Mouse (Mus musculus) MN1 (cell line): ENCODE results near the gene Slc6a12.

ENCODE experiments used
- DNase-seq: peaks from one replicate; pipeline ENCODE4 v3.0.0-alpha.2; 2016; ENCODE audit warnings: low spot score

The Slc6a12 gene

DNA sequence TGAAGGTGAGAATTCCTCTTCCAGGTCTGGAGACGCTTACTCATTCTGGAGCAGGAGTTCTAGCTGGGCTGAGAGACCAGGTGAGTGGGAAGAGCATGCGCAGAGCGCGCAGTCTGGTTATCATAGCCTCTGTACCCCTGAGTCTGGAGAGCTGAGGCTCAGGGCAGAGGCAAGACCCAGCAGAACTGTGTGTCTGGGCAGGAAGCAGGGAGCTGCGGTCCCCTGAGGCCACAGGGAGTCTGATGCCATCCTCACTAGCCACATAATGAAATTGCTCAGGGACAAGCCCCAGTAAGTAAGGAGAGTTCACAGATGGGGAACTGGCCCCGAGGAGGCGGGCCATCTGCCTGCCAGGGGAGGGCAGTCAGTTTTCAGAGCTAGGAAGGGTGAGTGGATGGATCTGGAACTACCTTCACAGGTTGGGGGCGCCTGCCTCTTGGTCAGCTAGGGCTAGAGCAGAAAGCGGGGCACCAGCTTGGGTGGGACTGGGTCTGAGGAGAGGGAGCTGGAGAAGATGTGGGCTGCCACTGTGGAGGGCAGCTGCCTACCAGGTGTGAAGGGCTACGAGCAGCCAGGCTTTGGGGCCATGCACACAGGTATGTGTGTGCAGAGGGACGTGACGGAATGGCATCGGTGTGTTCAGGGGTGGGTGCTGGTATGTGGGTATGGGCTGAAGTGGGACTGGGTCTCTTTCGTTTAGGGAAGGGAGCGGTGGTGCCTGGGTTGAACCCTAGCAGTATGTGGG, at the start of gene Slc6a12:
Gene Slc6a12 (plus strand): TSS at position 51 of the 745 bp plus-strand sequence.
- peak; percentile 20 for DNase-seq

DNA sequence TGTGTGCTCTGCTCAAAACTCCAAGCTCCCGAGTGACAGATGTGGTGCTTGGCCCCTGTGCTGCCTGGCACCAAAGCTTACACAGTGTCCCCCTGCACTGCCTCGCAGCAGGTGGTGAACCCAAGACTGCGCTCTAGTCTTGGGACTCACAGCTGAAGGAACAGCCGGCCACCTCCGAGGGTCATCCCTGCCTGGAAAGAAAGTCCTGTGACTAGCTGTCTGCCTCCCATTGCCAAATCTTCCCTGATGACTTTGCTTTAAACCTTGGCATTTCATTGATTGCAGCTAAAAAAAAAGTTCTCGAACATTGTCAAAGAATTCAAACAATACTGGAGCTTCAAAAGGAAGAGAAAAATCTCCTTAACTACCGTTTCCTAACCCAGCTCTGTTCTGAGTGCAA, 43.6 kb upstream of the Slc6a12 start:
- no peak for DNase-seq

DNA sequence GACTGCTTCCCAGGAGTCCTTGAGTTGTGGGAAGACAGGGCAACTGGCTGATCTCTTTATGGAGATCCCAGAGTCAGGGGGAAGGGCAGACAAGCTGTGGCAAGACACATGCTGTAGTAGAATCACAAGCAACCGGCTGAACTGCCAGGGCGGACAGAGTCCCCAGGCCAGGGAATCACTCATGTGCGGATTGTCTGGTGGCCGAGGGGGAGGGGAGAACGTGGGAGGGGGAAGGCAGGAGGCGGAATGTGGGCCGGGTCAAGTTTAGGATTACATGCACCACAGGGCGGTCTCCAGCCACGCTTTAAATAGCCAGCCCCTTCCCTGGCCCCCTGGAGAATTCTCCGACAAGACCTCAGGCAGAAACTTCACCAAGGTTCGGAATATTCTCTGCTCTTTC, 42.9 kb upstream of the Slc6a12 start, which contains the start of gene Slc6a13:
Gene Slc6a13 (plus strand): TSS at position 274 of the 400 bp plus-strand sequence.
- no peak for DNase-seq

DNA sequence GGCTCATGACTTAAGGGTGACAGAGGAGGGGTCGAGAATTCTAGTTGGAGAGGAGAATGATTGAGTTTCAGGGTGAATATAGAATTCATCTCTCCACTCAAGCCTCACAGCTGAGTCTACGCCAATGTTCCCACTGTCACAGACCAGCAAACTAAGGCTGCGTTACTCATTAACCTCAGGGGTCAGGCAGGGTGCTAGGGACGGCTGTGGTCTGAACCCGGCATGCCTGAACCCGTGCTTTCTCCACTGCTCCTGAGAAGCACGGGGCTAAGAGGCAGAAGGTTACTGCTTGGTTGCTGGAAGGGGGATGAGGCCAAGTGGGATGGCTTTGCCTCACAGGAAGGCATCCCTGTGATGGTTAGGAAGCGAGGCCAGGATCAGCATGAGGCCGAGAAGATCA, 42.4 kb upstream of the Slc6a12 start:
- DNase-seq, result no peak

DNA sequence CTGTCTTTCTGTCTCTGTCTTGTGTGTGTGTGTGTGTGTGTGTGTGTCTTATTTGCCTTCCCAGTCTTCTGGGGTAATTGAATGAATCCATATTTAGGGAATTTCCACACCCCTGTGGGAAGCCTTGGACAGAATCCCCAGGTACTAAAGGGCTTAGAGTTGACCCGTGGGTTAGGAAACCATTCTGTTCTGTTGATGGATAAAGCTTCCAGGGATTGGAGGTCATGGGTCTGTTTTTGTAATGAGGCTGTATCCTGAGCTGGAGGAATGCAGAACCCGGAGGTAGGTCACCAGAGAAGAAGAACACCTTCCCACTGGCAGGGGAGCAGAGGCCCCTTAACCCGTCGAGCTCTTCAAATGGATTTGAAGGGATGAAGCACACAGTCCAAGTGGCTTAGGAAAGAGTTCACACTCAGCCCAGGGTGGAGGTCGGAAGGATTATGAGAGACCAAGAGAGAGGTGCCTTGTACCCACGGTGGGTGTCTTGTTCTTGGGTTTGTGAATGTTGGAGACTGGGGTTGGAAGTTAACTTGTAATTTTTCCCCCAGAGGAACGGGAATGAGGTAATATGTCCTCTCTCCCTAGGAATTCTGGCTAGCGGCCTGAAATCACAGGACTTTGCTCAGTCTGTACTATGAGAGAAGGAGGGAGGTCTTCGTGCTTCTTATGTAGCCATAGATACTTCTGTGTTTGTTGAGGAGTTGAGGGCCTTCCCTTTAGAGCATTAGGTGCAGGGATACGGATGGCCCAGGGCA, 39.2 kb upstream of the Slc6a12 start:
- DNase-seq, result no peak

DNA sequence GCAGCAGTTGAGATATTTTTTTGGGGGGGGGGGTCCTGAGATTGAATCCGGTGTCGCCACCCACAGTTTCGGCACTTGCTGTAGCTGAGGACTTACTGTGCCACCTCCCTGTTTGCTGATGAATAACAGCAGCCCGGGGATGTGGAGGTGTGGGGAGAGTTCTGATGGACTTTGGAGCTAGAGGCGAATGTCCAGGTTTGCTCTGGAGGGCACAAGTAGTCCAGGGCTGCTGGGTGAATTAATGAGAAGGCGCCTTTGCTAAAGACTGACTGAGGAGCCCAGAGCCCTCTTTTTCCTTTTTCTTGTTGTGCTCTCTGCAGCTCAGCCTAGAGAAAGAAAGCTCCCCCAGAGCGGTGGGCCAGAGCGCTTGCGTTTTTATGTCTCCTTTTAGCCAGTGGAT, 38.2 kb upstream of the Slc6a12 start:
- DNase-seq, result no peak

DNA sequence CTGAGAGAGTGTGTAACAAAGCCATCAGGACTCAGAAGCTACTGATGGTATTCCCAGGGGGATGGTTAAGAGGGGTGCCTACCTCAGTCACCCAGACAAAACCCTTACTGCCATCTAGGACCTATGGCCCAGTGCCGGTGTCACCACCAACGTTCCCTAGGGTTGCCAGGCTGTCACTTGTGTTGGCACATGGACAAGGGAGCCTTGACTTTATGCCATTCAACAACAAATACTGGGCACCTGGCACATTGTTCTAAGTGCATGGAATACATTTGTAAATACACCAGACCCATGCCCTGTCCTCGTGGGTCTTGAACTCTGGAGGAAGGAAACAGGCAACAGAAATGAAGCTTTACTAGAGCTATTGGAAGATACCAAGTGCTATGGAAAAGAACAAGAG, 37.3 kb upstream of the Slc6a12 start:
- DNase-seq, result no peak

DNA sequence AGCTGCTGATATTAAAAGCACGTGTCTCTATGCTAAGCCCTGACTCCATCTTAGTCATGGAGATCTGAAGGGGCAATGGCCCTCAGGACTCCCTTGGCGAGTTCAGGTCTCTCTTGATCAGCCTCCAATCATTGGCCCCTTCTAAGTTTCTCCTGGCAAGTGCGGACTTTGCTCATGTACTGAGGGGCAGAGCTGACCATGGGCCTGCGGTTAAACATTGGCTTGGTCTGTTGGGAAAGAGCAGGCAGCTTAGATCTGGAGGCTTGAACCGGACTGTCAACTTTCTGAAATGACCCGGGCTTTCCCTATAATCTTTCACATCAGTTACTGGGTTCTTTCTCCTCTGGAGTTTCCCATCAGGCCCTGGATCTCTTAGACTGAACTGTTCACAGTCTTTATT, 31.9 kb upstream of the Slc6a12 start:
- DNase-seq, result no peak

DNA sequence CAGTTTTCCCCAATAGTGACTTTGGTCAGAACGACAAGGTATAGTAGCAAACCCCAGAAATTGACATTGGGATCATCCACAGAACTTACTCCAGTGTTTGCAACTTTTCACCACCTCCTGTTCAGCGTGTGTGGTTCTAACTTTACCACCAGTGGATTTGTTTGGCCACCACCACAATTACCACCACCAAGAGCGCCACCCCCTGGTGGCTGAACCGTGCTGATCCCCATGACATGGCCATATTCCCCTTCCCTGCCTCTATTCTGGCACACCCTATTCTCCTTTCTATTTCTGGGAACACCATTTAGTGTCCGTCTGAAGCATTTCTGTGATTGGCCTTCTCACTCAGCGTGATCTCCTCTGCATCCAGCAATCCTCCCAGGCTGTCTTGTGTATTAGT, 23.8 kb upstream of the Slc6a12 start:
- DNase-seq, result no peak

DNA sequence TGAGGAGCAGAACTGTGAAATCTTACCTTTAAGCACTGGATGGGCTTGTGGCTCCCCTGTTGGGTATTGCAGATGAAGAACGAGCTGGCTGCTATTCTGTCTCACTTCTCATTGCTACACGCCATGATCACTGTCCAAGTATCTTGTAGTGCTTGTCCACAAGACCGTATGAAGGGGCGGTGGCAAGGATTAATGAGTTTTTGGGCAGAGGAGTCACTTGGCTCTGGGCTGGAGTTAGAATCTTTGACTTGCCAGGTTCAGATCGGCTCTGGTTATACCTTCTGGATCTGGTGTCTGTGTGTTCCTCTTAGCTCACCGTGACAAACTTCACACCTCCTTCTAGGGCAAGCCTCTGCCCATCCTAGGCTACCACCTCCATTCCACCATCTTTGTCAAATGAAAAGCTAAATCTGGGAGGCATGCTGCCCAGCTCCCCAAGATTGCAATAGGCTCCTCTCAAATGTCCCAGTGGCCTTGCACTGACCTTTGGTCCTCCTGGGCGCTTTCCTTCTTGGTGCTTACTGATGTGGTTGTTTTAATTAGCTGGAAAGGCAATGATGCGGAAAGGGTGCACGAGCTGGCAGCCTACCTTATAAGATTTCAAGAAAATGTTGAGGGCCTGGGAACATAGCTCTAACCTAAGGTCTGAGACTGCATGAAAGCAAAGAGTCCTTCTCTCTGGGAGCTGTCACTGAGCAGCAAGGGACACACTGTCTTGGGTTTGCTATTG, 20.3 kb upstream of the Slc6a12 start:
- DNase-seq, result no peak

DNA sequence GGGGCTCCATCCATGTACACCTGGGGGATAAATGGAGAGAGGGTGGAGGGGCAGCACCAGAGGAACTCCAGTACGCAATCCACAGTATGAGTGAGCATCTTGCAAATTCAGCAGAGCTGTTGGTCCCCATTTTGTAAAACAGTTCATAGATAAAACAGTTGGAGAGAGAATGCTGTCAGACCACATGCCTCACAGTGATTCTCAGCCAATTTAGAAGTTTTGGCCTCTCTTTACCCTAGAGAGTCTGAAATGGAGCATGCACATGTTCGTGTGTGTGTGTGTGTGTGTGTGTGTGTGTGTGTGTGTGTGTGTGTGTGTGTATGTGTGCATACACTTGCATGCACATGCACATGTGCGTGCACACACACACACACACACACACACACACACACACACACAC, 17.6 kb upstream of the Slc6a12 start:
- DNase-seq, result no peak

DNA sequence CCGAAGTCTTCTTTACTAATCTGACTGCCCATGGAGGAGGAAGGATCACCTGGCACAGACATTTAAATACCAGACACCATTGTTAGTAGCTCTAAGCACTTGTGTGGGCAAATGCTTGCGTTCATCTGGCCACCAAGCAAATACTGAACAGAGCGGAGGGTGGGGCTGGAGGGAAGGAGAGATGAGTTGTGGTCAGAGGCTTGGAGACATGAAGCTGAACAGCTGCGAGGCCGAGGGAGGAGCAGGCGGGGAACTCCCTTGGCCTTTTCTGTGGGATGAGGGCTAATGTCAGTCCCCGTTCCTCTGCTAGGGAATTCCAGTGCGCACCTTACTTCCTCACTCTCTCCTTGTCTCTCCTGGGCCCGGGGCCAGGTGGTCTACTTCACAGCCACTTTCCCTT, 17.1 kb upstream of the Slc6a12 start:
- no peak for DNase-seq

DNA sequence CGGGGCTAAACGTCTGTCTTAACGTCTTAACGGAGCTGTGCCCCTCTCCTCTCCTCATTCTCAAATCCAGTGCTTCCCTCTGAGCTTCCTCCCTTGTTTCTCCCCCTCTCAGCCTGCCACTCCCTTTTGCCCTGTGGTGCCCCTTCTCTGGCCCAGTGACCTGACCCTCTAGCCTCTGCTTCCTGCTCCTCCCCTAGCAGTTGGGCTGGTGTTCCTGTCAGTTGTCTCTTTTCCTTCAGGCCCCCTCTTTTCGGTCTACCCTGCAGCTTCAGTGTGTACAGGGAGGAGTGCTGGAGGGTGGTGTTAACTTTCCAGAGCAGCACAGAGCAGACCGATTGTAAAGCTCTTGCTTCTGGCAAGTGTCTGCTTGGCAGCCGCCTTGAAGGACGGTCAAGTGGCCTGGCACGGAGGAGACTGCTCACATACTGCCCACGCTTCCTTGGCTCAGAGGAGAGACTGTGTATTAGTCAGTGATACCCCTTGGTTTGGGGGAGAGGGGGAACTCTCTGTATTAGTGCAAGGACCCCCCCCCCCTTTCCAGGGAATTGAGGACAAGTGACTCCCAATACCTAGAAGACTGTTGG, 16.3 kb upstream of the Slc6a12 start:
- DNase-seq, result no peak

DNA sequence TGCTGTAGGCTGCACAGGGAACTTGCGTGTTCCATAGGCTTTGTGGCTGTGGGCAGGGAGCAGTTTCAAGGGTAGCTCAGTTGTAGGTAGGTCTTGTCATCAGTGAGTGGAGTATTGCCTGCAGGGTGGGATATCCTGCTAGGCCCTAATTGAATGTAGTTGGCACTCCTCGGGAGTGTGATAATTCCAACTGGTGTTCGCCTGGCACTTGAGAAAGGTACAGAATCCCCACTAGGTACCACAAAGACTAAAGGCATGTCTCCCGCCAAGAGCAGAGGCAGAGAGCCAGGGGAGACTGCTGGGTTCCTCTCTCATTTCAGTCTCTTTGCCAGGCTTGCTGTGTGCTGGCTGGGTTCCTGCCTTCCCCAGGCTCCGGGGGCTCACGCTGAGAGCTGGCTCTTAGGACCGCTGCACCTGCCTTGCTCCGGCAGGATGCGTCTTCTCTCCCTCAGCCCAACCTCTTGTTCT, 14.4 kb upstream of the Slc6a12 start:
- DNase-seq, result no peak

DNA sequence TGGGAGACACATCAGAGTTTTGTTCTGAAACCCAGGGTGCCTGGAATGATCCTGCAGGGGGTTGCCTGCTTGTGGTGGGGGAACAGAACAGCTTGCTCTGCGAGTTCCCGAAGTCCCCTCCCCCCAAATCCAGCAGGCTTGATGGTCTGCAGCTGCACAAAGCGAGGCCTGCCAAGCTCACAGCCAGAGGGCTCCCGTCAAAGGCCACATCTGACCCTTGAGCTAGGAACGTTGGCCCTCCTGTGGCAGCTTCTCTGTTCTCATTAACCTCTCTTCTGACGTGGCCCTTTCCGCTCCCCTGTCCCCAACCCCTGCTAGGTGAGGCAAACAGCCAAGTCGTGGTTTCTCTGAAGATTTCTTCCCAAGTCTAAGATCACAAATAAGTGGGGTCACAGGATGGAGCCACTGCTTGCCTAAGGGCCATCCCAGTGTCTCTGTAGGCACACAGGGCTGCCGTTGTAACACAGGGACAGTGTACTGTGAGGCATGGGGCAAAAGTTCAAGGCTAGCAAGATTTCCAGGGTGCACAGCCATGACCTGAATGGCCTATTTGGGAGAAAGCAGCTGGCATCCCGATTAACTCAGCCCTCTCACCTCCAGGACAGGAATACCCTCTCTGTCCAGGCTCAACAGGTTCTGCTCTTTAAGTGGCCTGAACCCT, 12.9 kb upstream of the Slc6a12 start:
- no peak for DNase-seq

DNA sequence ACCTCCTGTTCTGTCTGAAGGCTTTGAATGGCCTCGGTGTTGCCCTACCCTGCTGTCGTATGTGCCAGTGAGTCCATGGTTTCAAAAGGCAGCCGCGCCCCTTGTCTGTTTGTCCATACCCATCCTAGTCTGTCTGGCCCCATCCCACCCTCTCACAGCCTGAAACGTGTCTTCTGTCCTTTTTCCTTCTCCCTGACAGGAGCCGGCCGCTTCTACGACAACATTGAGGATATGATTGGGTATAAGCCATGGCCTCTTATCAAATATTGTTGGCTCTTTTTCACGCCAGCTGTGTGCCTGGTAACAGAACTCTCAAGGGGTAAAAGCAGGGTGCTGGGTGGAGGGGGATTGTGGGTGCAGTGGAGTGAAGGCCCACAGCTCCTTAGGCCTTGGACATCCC, 7.0 kb upstream of the Slc6a12 start:
- DNase-seq, result no peak

DNA sequence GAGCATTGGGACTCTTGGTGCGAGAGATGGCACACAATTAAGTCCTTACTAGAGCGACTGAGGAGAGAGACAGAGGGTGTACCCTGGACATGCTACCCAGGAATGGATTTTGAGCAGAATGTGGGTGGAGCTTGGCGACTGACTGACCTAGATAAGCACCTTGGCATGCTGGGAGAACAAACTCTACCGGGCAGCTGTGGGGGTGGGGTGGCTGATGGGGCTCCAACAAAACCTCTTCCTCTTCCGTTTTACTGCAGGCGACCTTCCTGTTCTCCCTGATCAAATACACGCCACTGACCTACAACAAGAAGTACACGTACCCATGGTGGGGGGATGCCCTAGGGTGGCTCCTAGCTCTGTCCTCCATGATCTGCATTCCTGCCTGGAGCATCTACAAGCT, 6.3 kb upstream of the Slc6a12 start:
- DNase-seq, result no peak

DNA sequence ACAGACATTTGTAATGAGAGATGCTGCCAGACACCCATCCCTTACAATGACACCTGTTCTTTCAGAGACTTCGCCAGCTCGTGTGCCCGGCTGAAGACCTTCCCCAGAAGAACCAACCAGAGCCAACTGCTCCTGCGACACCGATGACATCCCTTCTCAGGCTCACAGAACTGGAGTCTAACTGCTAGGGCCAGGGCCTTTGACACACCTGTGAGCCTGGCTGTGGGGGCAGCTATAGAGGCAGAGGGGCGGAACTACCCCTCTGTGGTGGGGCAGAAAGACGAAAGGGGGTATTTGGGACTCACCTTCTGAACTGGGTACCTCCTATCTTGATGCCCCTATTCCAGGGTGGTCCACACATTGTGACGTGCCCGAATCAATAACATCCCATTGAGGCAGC, 5.6 kb upstream of the Slc6a12 start:
- DNase-seq, result no peak

DNA sequence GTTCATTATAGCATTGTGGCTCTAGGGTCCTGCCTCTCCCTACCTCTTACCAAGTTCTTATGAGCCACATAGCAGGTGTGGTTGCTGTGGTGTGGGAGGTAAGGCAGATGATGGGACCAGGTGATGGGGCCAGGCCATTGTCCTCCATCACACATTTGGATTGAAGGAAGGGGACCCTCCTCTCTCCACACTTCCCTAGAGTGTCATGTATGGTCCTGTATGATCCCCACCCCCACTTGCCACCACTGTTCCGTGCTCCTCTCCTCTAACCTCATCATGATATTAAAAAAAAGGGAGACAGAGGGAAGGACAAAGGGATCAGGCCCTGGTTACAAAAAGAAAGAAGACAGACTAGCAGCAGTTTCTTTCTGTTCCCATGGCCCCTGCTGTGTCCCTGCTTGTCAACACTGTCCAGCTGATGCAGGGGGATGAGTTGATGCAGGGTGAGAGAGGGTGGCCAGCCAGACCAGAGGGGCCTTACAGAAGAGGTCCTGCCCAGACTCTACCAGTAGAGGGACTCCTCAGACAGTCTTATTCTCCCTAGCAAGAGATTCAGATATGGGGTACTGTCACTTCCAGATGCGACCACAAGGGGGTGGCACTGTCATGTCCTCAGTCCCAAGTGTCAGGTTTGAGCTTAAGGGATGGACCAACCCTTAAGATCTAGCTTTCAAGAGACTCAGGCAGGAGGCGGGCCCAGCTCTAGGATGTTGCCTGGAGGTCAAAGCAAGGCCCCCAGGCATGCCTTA, 4.9 kb upstream of the Slc6a12 start:
- DNase-seq, result peak; percentile 87

DNA sequence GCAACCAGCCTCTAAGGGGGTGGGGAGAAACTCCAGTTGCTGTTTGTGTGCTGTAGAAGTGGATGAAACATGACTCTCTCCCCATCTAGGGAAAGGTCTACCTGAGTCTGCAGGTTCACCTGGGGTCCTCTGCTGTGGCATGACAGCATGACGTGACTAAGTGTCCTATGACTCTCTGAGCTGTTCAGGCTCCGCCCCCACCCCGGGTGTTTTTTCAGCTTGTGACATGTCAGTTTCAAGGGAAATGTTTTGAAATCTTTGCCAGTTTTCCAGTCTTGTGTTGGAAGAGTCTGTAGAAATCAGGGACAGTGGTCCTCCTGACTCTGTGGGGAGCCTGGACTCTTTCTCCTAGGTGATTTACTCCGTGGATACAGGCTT, 4.4 kb upstream of the Slc6a12 start:
- no peak for DNase-seq

DNA sequence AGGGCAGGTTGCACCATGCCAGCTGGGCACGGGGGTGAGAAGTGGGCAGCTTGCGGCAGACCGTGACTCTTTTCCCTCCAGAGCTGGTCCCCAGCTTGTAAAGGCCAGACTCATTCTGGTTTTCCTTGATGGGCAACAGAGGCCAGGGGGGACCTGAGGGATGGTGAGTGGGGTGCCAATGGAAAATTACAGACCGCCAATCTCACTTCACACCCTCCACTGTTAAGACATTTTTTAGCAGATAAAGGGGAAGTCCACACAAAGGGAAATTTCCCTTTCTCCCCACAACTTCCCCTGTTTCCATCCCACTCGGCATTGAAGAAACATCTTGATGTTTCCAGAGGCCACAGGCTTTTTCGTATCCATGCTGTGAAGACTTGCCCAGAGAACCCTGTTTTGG, 1.2 kb upstream of the Slc6a12 start:
- DNase-seq, result no peak
